Mouse (Mus musculus) midbrain, postnatal 0 days (tissue): ENCODE data around the gene Lrch1. TPM values are rescaled to one million over a fixed set of nuclear protein-coding genes. Genes with fewer than 3 reads are reported as not detected.

ENCODE experiments used
- ATAC-seq: fragments of 200-750 bp; cut with Nextera tagmentation; 2 replicates; pipeline ENCODE4 v1.8.0; 2017; ENCODE audit warnings: moderate number of reproducible peaks, mild to moderate bottlenecking, moderate TSS enrichment, moderate library complexity; ENCODE audit not compliant: low FRiP score
- DNase-seq: peaks from one replicate; pipeline ENCODE4 v3.0.0-alpha.2; 2015; ENCODE audit warnings: low spot score
- H3K27ac ChIP-seq: fragments of 300-500 bp; sonication (generic); 2 replicates; pipeline ENCODE4 v1.5.1; 2014; ENCODE audit warnings: low read depth, mild to moderate bottlenecking, low read length, mixed read lengths
- H3K27me3 ChIP-seq: fragments of 300-500 bp; sonication (generic); 2 replicates; pipeline ENCODE4 v1.6.1; 2014; ENCODE audit warnings: low read length, control low read depth, mixed read lengths; ENCODE audit not compliant: insufficient read depth
- H3K36me3 ChIP-seq: fragments of 300-500 bp; sonication (generic); 2 replicates; pipeline ENCODE4 v1.6.1; 2014; ENCODE audit warnings: low read length, control low read depth, mixed read lengths; ENCODE audit not compliant: insufficient read depth
- H3K4me1 ChIP-seq: fragments of 300-500 bp; sonication (generic); 2 replicates; pipeline ENCODE4 v1.6.1; 2014; ENCODE audit warnings: mild to moderate bottlenecking, control low read depth, antibody characterized with exemption, low read length, mixed read lengths; ENCODE audit not compliant: insufficient read depth
- H3K4me2 ChIP-seq: fragments of 300-500 bp; sonication (generic); 2 replicates; pipeline ENCODE4 v1.6.1; 2014; ENCODE audit warnings: low read depth, mild to moderate bottlenecking, low read length, mixed read lengths; ENCODE audit not compliant: poor library complexity, severe bottlenecking
- H3K4me3 ChIP-seq: fragments of 300-500 bp; sonication (generic); 2 replicates; pipeline ENCODE4 v1.5.1; 2014; ENCODE audit warnings: low read depth, mild to moderate bottlenecking, low read length, moderate library complexity
- H3K9ac ChIP-seq: fragments of 300-500 bp; sonication (generic); replicated peaks from 2 replicates; pipeline ENCODE4 v1.6.1; 2014; ENCODE audit warnings: mild to moderate bottlenecking, low read length, moderate library complexity, mixed read lengths; ENCODE audit not compliant: poor library complexity, severe bottlenecking
- H3K9me3 ChIP-seq: fragments of 300-500 bp; sonication (generic); 2 replicates; pipeline ENCODE4 v1.6.1; 2016; ENCODE audit warnings: low read length, control low read depth
- CTCF ChIP-seq: IDR thresholded peaks from 2 replicates; pipeline ENCODE4 v1.5.1; 2016; ENCODE audit warnings: antibody characterized with exemption, mild to moderate bottlenecking
- WGBS: fragments of 180-500 bp; shearing (Covaris S2); extraction: QIAGEN DNeasy Blood & Tissue Kit; methylation state at CpG from one replicate; pipeline ENCODE4 v1.1.7; 2014; 5-methylcytosine and 5-hydroxymethylcytosine counted together
- polyA plus RNA-seq: library from polyadenylated mRNA; unstranded; fragments of >200 nt; fragmentation: Nextera tagmentation; extraction: Ambion mirVana; gene quantifications from 2 replicates; pipeline ENCODE4 v1.2.1, GENCODE M21; 2015
- total RNA-seq: library from RNA; depleted of rRNA; stranded (reverse); fragments of >200 nt; gene quantifications from 2 replicates; pipeline ENCODE4 v1.2.3, GENCODE M21; 2014

Gene Lrch1
- total and polyA plus RNA-seq, 2 experiments from 2014 or later, result 15.7 to 21.7 TPM

DNA sequence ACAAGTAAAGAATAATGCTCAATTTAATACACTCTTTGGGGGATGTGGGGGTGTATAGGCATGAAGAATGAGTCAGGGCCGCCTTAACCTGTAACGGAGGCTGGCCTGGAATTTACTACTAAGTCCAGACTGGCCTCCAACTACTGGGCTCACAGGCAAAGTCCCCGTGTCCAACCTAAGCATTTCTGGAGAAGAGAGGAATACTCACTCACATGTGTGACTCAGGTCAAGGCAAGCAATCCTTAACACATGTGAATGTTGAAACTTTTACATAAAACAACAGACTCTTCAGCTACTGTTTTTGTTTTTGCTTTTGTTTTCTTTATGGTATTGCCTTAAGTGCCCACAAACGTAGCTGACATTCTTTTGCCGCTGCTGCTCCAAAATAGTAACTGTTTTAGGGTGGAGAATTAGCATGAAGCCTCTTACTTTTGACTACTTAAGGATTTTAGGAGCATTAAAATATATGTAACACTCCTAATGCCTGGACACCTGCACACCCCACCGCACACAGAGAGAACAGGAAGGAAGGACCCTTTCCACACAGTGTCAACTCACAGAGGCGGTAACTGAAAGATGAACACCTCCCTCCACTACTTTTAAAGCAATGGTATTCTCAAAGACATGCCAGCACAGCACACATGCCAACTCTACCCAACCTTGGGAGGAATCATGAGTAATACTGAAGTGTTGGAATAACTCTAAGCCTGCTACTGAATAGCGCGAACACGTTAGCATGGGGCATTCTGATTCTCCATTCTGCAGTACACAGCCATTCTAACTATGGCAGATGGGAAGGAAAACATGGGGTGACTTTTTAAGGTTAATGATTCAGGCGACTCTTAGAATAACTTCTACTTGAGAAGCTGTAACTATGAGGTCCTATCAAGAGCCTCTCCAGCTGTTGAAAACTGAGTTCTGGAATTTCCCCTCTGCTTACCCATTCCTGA lies 2.1 kb downstream of the Lrch1 start:
- Histone ChIP-seq H3K36me3 (no peaks in the 10 kb centered on the region), H3K4me3 (peak overlapping the region; percentile 51), H3K27me3 (no peaks in the 10 kb centered on the region), H3K9ac (no peak overlapping the region), H3K9me3 (no peaks in the 10 kb centered on the region), H3K27ac (no peak overlapping the region), H3K4me2 (peak overlapping the region; percentile 94), H3K4me1 (no peaks in the 10 kb centered on the region; the same call in 1 of the 2 replicates)
- ATAC-seq (no peak), DNase-seq (no peak)
- TF ChIP-seq CTCF, result no peak
- WGBS, result 84% methylated on average over 11 of the region's 11 CpGs

DNA sequence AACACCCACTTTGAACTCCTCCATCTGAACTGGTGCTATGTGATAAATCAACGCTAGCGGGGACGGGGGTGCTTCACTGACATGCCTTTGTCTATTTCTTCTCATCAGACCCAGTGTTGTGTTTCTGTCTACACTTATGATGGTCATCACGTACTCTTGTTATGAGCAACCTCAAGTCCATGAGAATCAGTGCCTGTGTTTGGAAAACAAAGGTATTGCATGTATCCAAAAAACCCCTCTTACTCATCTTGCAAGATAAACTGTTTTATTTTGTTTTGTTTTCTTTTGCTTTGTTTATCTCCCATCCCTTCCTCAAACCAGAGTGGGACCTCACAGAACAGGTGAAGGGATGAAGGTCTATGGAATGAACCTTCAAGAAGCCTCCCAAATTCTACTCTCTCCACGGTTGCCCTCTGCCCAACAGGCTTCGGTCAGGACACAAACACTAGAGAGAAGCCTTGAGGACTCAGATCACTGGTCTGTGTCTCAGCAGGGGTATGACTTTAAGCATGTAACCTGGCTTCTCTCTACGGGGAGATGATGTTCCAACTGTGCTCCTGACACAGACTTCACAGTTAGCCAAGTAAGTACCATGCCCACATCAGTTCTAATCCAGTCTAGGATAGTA lies 3.4 kb downstream of the Lrch1 start:
- DNase-seq (no peak), ATAC-seq (no peak)
- H3K4me3 ChIP-seq, result no peak overlapping the region
- no peaks in the 10 kb centered on the region; the same call in 1 of the 2 replicates for H3K4me1 ChIP-seq
- no peak overlapping the region for H3K27ac ChIP-seq
- WGBS, result 94% methylated on average over 7 of the region's 7 CpGs
- H3K9ac ChIP-seq, result no peak overlapping the region
- no peak for TF ChIP-seq CTCF
- no peaks in the 10 kb centered on the region for H3K27me3 ChIP-seq
- H3K9me3 ChIP-seq, result no peaks in the 10 kb centered on the region
- H3K4me2 ChIP-seq, result no peak overlapping the region
- H3K36me3 ChIP-seq, result no peaks in the 10 kb centered on the region

- Histone ChIP-seq H3K4me1 (no peaks in the 10 kb centered on the region; the same call in 1 of the 2 replicates), H3K9ac (no peak overlapping the region), H3K9me3 (no peaks in the 10 kb centered on the region), H3K36me3 (no peaks in the 10 kb centered on the region), H3K4me3 (no peak overlapping the region), H3K4me2 (no peak overlapping the region), H3K27me3 (no peaks in the 10 kb centered on the region), H3K27ac (no peak overlapping the region)
- 96% methylated on average over 6 of the region's 6 CpGs for WGBS
- ATAC-seq, result no peak
- TF ChIP-seq CTCF, result no peak
- DNase-seq, result no peak
Observed at GRCm38 (mm10) chr14:74943581-74944117, 4.0 kb downstream of the Lrch1 start.

- Histone ChIP-seq H3K27me3 (no peaks in the 10 kb centered on the region), H3K4me1 (no peaks in the 10 kb centered on the region; the same call in 1 of the 2 replicates), H3K27ac (no peak overlapping the region), H3K9ac (no peak overlapping the region), H3K4me2 (no peak overlapping the region), H3K36me3 (no peaks in the 10 kb centered on the region), H3K9me3 (no peaks in the 10 kb centered on the region), H3K4me3 (no peak overlapping the region)
- no peak for ATAC-seq
- no peak for DNase-seq
- 83% methylated on average over 8 of the region's 8 CpGs for WGBS
- no peak for TF ChIP-seq CTCF
Observed at GRCm38 (mm10) chr14:74943024-74943423, 4.7 kb downstream of the Lrch1 start.

DNA sequence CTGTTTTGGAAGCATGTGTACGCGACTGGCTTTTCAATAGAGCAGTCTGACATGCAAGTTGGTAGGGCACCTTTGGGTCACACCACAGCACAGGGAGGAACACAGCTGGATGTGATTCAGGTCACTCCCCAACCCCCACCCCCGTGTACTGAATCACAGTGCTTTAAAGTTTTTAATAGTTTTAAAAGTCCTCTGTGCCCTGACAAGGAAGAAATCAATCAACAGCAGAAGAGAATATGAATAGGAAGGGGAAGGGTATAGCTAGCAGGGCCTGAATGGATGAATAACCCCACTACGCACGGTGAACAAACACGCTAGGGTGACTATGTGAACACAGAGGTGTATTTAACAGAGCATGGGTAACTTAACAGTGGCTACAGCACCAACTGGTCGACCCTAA lies 6.1 kb downstream of the Lrch1 start:
- ATAC-seq (no peak), DNase-seq (no peak)
- Histone ChIP-seq H3K27ac (no peak overlapping the region), H3K9ac (no peak overlapping the region), H3K9me3 (no peaks in the 10 kb centered on the region), H3K36me3 (no peaks in the 10 kb centered on the region), H3K4me3 (no peak overlapping the region), H3K4me1 (no peaks in the 10 kb centered on the region; the same call in 1 of the 2 replicates), H3K4me2 (no peak overlapping the region), H3K27me3 (no peaks in the 10 kb centered on the region)
- WGBS, result 87% methylated on average over 7 of the region's 7 CpGs
- TF ChIP-seq CTCF, result no peak
